Mouse (Mus musculus): ENCODE measurements around the gene Ap5b1. TPM values are rescaled to one million over a fixed set of nuclear protein-coding genes. Genes with fewer than 3 reads are reported as not detected.

The Ap5b1 gene
- 1 to 10 TPM; 5.4 to 6.0 TPM for total RNA-seq (2021)
- long read RNA-seq, experiment 1, partial matches to known transcripts, result 0 of 3 reads
- long read RNA-seq, experiment 1, other reads (novel, unspliced or antisense), result 0 of 3 reads
- long read RNA-seq, experiment 2, partial matches to known transcripts, result 0 of 2 reads
- long read RNA-seq, experiment 2, other reads (novel, unspliced or antisense), result 1 of 2 reads

DNA sequence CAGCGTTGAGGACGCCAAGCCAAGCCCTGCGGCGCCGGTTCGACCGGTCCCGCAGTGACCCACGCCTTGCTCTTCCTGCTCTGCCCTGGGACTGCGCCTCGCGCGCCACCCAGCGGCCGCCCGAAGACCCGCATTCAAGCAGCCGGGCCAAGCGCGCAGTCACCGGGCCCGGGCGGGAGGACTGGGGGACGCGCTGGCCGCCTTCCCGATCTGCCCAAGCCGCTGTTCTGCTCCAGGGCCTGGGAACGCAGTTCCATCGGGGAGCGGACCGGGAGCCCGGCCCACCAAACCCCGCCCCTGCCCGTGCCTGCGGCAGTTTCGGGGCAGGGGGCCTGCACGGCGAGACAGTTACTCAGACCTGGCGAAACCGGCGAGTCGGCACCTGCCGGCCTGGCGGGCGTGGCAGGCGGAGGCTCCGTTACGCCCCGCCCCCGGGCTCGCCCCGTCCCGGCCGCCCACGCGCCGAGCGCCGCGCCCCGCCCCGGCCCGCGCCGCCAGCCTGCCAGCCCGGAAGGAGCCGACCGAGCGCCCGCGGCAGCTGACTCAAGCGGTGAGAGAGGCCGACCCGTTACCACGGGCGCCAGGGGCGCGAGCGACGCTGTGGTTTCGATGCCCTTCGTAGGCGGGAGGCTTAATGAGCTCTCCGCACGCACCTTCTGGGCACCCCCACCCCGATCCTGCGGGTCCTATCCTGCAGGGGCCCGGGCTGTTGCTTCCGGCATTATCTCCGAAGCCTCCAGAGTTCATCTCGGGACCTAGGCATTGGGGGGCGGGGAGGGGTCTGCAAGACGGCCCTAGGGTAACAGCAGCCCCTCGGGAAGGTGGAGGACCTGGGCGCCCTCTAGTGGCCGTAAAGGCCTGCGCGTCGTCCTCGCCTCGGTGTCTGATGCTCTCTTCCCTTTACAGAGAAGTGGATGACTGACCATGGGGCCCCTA lies at the start of gene Ap5b1:
TSS of gene Ap5b1 (plus strand) at position 492 of the 936 bp plus-strand sequence.
- H3K4me3 ChIP-seq, result peak within 1 kb of the TSS; percentile 91
- peak; percentile 96 for TF ChIP-seq CTCF (IDR thresholded peaks at IDR 0.05)
- intact Hi-C loops (cut with DNase I), result loop anchor here (1.0 to 5.0 kb wide), 2 partner anchors 39 to 106 kb away; partner anchors contain the start of gene Fibp
- peak within 1 kb of the TSS; percentile 93 for H3K27ac ChIP-seq
- peak; percentile 84 to 86 for DNase-seq (ENCODE audit: extremely low spot score in 1 of 2, low spot score in 2 of 2)

- Histone ChIP-seq H3K4me3 (no peak overlapping the region), H3K27ac (no peak overlapping the region)
- intact Hi-C loops (cut with DNase I), result no loop called here
- DNase-seq (ENCODE audit: extremely low spot score in 1 of 2, low spot score in 2 of 2), result no peak
- no peak for TF ChIP-seq CTCF (IDR thresholded peaks at IDR 0.05)
Measured at GRCm38 (mm10) chr19:5518721-5519120, 49.1 kb upstream of the Ap5b1 start.

DNA sequence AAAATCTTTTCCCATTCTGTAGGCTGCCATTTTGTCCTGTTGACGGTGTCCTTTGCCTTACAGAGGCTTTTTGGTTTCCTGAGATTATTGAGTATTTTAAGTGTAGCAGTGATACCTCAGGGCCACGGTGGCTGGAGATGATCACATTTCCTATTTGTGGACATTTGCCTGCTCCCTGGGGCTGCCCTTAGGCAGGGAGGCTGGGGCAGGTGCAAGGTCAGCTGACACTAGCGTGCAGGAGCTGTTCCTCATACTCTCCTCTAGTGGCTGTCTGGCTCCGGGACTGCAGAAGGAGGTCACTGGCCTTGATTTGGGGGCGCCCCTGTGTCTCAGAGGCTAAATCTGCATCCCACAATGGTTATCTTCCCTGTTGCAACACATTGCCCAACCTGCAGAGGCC lies 42.6 kb upstream of the Ap5b1 start:
- Histone ChIP-seq H3K27ac (no peak overlapping the region), H3K4me3 (no peak overlapping the region)
- no peak for DNase-seq (ENCODE audit: extremely low spot score in 1 of 2, low spot score in 2 of 2)
- no peak for TF ChIP-seq CTCF (IDR thresholded peaks at IDR 0.05)
- intact Hi-C loops (cut with DNase I), result no loop called here

DNA sequence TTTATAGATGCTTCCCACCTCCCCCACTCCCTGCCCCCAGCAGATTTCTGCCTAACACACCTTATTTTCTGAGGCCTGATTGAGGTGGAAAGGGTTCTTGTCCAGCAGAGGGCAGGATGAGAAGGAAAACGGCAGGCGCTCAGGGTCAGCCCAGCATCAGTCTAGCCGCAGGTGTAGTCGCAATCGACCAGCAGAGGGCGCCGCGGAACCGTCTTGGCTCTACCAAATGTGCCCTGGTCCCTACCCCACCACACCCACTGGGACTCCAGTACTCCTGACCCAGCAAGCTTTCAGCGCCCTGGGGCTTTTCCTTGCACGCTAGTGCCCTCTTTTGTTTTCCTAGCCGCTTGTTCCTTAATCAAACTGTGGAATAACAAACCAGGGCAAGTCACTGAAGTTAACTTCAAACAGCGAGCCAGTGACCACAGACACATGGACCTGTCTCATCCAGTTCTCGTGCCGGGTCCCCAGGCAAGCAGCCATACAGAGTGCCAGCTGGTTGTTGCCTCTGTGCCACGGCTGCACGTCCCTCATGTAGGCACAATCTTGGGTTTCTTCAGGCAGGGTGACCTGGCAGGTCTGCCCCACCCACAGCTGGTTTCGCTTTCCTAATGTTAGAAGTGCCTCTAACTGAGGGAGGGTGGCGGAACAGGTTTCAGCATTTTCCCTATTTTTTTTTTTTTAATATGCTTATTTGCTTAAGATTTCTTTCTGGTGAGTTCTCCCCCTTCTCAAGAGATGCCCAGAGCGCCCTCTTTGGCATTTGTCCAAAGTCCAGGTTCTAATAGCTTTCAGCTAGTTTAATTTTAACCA lies 38.3 kb upstream of the Ap5b1 start:
- Histone ChIP-seq H3K4me3 (peak overlapping the region; percentile 34), H3K27ac (no peak overlapping the region)
- intact Hi-C loops (cut with DNase I), result loop anchor here (1.0 kb wide), 1 partner anchor 38 kb away; no protein-coding TSS in a partner anchor
- peak; percentile 94 for TF ChIP-seq CTCF (IDR thresholded peaks at IDR 0.05)
- peak; percentile 88 to 95 for DNase-seq (ENCODE audit: extremely low spot score in 1 of 2, low spot score in 2 of 2)

DNA sequence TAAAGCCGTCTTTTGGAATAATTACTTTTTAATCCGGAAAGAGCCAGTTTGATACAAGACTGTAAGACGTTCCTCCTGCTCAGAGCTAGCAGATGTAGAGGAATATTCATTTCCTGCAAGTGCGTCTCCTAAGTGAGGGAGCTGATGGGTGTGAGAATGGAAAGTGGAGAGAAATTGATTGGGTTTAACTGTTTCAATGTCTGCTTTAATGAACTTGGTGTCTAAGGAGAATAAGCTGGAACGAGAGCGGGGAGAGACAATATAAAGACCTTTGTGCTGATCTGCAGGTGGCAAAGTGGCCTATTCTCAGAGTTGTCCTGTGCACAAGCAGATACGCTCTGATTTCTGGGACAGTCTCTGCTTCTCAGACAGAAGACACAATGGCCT lies 37.7 kb upstream of the Ap5b1 start:
- H3K27ac ChIP-seq, result no peak overlapping the region
- no peak for DNase-seq (ENCODE audit: extremely low spot score in 1 of 2, low spot score in 2 of 2)
- intact Hi-C loops (cut with DNase I), result no loop called here
- TF ChIP-seq CTCF (IDR thresholded peaks at IDR 0.05), result no peak
- no peak overlapping the region; the same call in 1 of the 2 replicates for H3K4me3 ChIP-seq

GRCm38 (mm10) chr19:5532520-5532919 lies 35.3 kb upstream of the Ap5b1 start:
- no peak overlapping the region for H3K4me3 ChIP-seq
- no peak overlapping the region for H3K27ac ChIP-seq
- intact Hi-C loops (cut with DNase I), result no loop called here
- no peak for TF ChIP-seq CTCF (IDR thresholded peaks at IDR 0.05)
- DNase-seq (ENCODE audit: extremely low spot score in 1 of 2, low spot score in 2 of 2), result no peak

DNA sequence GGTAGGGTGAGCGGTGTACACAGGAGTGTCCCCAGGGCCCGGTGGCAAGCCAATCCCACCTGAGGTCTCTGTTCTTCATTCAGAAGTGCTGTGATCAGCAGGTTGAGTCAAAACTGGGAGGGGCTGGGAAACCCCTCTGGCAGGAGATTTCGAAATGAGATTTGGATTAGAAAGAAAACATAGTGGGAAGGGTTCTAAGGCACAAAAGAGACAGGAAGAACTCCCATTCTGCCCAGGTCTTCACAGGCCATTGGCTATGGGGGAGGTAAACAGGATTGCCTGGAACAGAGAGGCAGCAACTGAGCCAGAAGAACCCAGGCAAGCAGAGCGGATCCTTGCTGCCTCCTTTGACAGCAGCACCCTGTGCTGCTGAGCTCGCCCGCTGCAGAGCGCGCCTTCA lies 29.0 kb upstream of the Ap5b1 start:
- intact Hi-C loops (cut with DNase I), result no loop called here
- no peak for TF ChIP-seq CTCF (IDR thresholded peaks at IDR 0.05)
- no peak for DNase-seq (ENCODE audit: extremely low spot score in 1 of 2, low spot score in 2 of 2)
- Histone ChIP-seq H3K4me3 (no peak overlapping the region), H3K27ac (no peak overlapping the region)

GRCm38 (mm10) chr19:5543362-5543761 lies 24.5 kb upstream of the Ap5b1 start:
- DNase-seq (ENCODE audit: extremely low spot score in 1 of 2, low spot score in 2 of 2), result no peak
- Histone ChIP-seq H3K27ac (no peak overlapping the region), H3K4me3 (no peak overlapping the region)
- TF ChIP-seq CTCF (IDR thresholded peaks at IDR 0.05), result no peak
- intact Hi-C loops (cut with DNase I), result no loop called here

GRCm38 (mm10) chr19:5544031-5544430 lies 23.8 kb upstream of the Ap5b1 start:
- DNase-seq (ENCODE audit: extremely low spot score in 1 of 2, low spot score in 2 of 2), result no peak
- TF ChIP-seq CTCF (IDR thresholded peaks at IDR 0.05), result no peak
- intact Hi-C loops (cut with DNase I), result no loop called here
- no peak overlapping the region for H3K4me3 ChIP-seq
- H3K27ac ChIP-seq, result no peak overlapping the region

GRCm38 (mm10) chr19:5547471-5548056 lies 20.3 kb upstream of the Ap5b1 start:
- no peak for TF ChIP-seq CTCF (IDR thresholded peaks at IDR 0.05)
- Histone ChIP-seq H3K4me3 (no peak overlapping the region), H3K27ac (no peak overlapping the region)
- no peak for DNase-seq (ENCODE audit: extremely low spot score in 1 of 2, low spot score in 2 of 2)
- intact Hi-C loops (cut with DNase I), result no loop called here

DNA sequence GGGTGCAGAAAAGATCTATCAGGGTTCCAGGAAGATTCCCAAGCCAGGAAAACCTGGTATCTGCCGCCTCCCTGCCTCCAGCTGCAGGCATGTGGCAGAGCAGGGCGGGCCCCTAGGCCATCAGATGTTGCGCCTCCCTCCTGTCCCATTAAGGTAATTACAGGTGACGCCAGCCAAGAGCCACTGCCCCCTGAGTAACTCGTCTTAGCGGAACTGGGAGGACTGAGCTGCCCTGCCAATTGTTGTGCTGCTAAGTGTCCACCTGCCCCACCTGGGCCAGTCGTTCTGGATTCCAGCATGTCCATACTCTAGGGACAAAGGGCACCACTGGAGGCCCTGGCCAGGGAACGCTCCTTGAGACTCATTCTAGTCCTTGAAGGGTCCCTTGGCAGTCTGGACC lies 14.0 kb upstream of the Ap5b1 start:
- Histone ChIP-seq H3K4me3 (no peak overlapping the region), H3K27ac (no peak overlapping the region)
- DNase-seq (ENCODE audit: extremely low spot score in 1 of 2, low spot score in 2 of 2), result no peak
- intact Hi-C loops (cut with DNase I), result no loop called here
- TF ChIP-seq CTCF (IDR thresholded peaks at IDR 0.05), result no peak

Measured in left cerebral cortex, adult 2 months (tissue).